ENCODE assay signal across 8 mouse cellular contexts in genomic region chr11:69546423-69547053, GRCm38 (mm10). TPM values are rescaled to one million over a fixed set of nuclear protein-coding genes. Genes with fewer than 3 reads are reported as not detected.
DNase-seq lines count a peak whose midpoint lies in the region; ATAC-seq and TF ChIP-seq lines count a peak whose summit lies in the region.

No protein-coding gene starts in this region.

- peak overlapping the region; percentile 94 for H3K4me2 ChIP-seq in hindbrain, embryonic 16.5 days (ENCODE audit: low read length)

- DNase-seq in R1 (ENCODE audit: low read depth, low spot score), result peak; percentile 87
- peak; percentile 67 to 88 for DNase-seq in cerebellum, postnatal 4 days (ENCODE audit: low spot score in 2 of 2)
- peak; percentile 79 for DNase-seq in gastrocnemius, adult 2 months
- peak; percentile 75 to 91 for DNase-seq in left cerebral cortex, postnatal 10 days (ENCODE audit: extremely low spot score in 1 of 2, low spot score in 2 of 2)
- peak; percentile 77 for DNase-seq in right cerebral cortex, postnatal 25 days
- peak; percentile 76 to 83 for DNase-seq in urinary bladder, postnatal 4 days (ENCODE audit: low spot score in 2 of 2)

- H3K9me3 ChIP-seq in hindbrain, embryonic 16.5 days (ENCODE audit: control insufficient read depth, low read length), result no peaks in the 10 kb centered on the region

- peak; percentile 75 for TF ChIP-seq CTCF in gastrocnemius, adult 2 months (IDR thresholded peaks at IDR 0.05)

- peaks cover 41% of the 10 kb centered on the region for H3K4me1 ChIP-seq in hindbrain, embryonic 16.5 days (ENCODE audit: control insufficient read depth, insufficient read depth, low read depth, low read length)

- peak overlapping the region; percentile 70 for H3K27ac ChIP-seq in gastrocnemius, adult 2 months
- H3K27ac ChIP-seq in hindbrain, embryonic 16.5 days (ENCODE audit: low read depth, low read length), result peak overlapping the region; percentile 95

- H3K4me3 ChIP-seq in gastrocnemius, adult 2 months, result peak overlapping the region; percentile 75
- peak overlapping the region; percentile 54 for H3K4me3 ChIP-seq in hindbrain, embryonic 16.5 days (ENCODE audit: low read length)

- no peaks in the 10 kb centered on the region for H3K27me3 ChIP-seq in hindbrain, embryonic 16.5 days (replicated peaks; ENCODE audit: control insufficient read depth, insufficient read depth, low read length)

- intact Hi-C loops in gastrocnemius, adult 2 months (cut with DNase I), result loop anchor here (1.0 to 2.0 kb wide), 2 partner anchors 32 to 68 kb away; no protein-coding TSS in a partner anchor
- intact Hi-C loops in left cerebral cortex, postnatal 10 days (cut with DNase I), result no loop called here

- peak; percentile 79 for ATAC-seq in hindbrain, embryonic 16.5 days
- ATAC-seq in megakaryocyte progenitor cell, adult 5-6 weeks (replicated peaks; ENCODE audit: poor library complexity), result peak; percentile 61

- H3K9ac ChIP-seq in hindbrain, embryonic 16.5 days (ENCODE audit: low read depth, low read length), result peak overlapping the region; percentile 74

- under 1% methylated on average over 44 of the region's 44 CpGs for WGBS in hindbrain, embryonic 16.5 days

- H3K36me3 ChIP-seq in hindbrain, embryonic 16.5 days (ENCODE audit: control insufficient read depth, insufficient read depth, low read length), result no peaks in the 10 kb centered on the region

RNA-seq across cellular contexts. Expression of gene Dnah2, which starts 2.4 kb away (rescaled TPM):
- under 1 TPM; 0.05 to 0.25 TPM for total RNA-seq in gastrocnemius, adult 2 months (2021)
- 3.0 and 4.0 TPM in 2 replicates for polyA plus RNA-seq in hindbrain, embryonic 16.5 days (2015; fragmentation: Nextera tagmentation; extraction: Ambion mirVana)
- total RNA-seq in left cerebral cortex, postnatal 10 days (2021), result 1 to 10 TPM; 4.2 to 5.7 TPM
- 0.07 TPM in 1 of 2 replicates, not detected in the other for total RNA-seq in megakaryocyte progenitor cell, adult 5-6 weeks (2015)
- total RNA-seq in megakaryocyte progenitor cell, adult 5-6 weeks (2017), result under 0.01 TPM in 1 of 2 replicates, not detected in the other

RNA-seq across cellular contexts. Expression of gene Efnb3, which starts 13.5 kb away (rescaled TPM):
- total RNA-seq in gastrocnemius, adult 2 months (2021), result under 1 TPM; 0.47 to 0.48 TPM
- 104 and 132 TPM in 2 replicates for polyA plus RNA-seq in hindbrain, embryonic 16.5 days (2015; fragmentation: Nextera tagmentation; extraction: Ambion mirVana)
- 100 to 1,000 TPM; 147 to 154 TPM for total RNA-seq in left cerebral cortex, postnatal 10 days (2021)
- total RNA-seq in megakaryocyte progenitor cell, adult 5-6 weeks (2015), result 0.15 TPM in 1 of 2 replicates, not detected in the other
- 0.24 and 0.33 TPM in 2 replicates for total RNA-seq in megakaryocyte progenitor cell, adult 5-6 weeks (2017)

RNA-seq across cellular contexts. Expression of gene Wrap53, which starts 33.5 kb away (rescaled TPM):
- 1 to 10 TPM; 3.2 to 3.4 TPM for total RNA-seq in gastrocnemius, adult 2 months (2021)
- 18.2 and 20.1 TPM in 2 replicates for polyA plus RNA-seq in hindbrain, embryonic 16.5 days (2015; fragmentation: Nextera tagmentation; extraction: Ambion mirVana)
- total RNA-seq in left cerebral cortex, postnatal 10 days (2021), result 1 to 10 TPM; 6.3 to 7.6 TPM
- 16.2 and 18.3 TPM in 2 replicates for total RNA-seq in megakaryocyte progenitor cell, adult 5-6 weeks (2015)
- 6.2 and 6.9 TPM in 2 replicates for total RNA-seq in megakaryocyte progenitor cell, adult 5-6 weeks (2017)

RNA-seq across cellular contexts. Expression of gene Trp53, which starts 33.6 kb away (rescaled TPM):
- 10 to 100 TPM; 12.9 to 16.5 TPM for total RNA-seq in gastrocnemius, adult 2 months (2021)
- 47.9 and 57.9 TPM in 2 replicates for polyA plus RNA-seq in hindbrain, embryonic 16.5 days (2015; fragmentation: Nextera tagmentation; extraction: Ambion mirVana)
- 10 to 100 TPM; 20.5 to 26.1 TPM for total RNA-seq in left cerebral cortex, postnatal 10 days (2021)
- total RNA-seq in megakaryocyte progenitor cell, adult 5-6 weeks (2015), result 124 and 173 TPM in 2 replicates
- 65.1 and 65.6 TPM in 2 replicates for total RNA-seq in megakaryocyte progenitor cell, adult 5-6 weeks (2017)

RNA-seq across cellular contexts. Expression of gene Atp1b2, which starts 59.2 kb away (rescaled TPM):
- 100 to 1,000 TPM; 271 to 389 TPM for total RNA-seq in gastrocnemius, adult 2 months (2021)
- polyA plus RNA-seq in hindbrain, embryonic 16.5 days (2015; fragmentation: Nextera tagmentation; extraction: Ambion mirVana), result 105 and 117 TPM in 2 replicates
- 100 to 1,000 TPM; 395 to 416 TPM for total RNA-seq in left cerebral cortex, postnatal 10 days (2021)
- 19.6 and 44.5 TPM in 2 replicates for total RNA-seq in megakaryocyte progenitor cell, adult 5-6 weeks (2015)
- total RNA-seq in megakaryocyte progenitor cell, adult 5-6 weeks (2017), result 2.0 and 4.0 TPM in 2 replicates

Comparison
In these comparisons a context has a peak if more than half of its experiments do, and no peak if none do; other contexts are left out.
1. Peak in every context shown above with its lines: DNase-seq, ATAC-seq, H3K4me3 ChIP-seq and H3K27ac ChIP-seq.
2. RNA of gene Dnah2, which starts 2.4 kb away (total RNA-seq): 4.2 to 5.7 TPM in left cerebral cortex, postnatal 10 days; 0.05 to 0.25 TPM in gastrocnemius, adult 2 months and under 0.01 to 0.07 TPM in megakaryocyte progenitor cell, adult 5-6 weeks; every median in the first group is over 4 times any median in the second.
3. RNA of gene Efnb3, which starts 13.5 kb away (total RNA-seq): 147 to 154 TPM in left cerebral cortex, postnatal 10 days; 0.47 to 0.48 TPM in gastrocnemius, adult 2 months and 0.15 to 0.33 TPM in megakaryocyte progenitor cell, adult 5-6 weeks; every median in the first group is over 10 times any median in the second.